Mouse (Mus musculus) liver, embryonic 14.5 days (tissue): ENCODE results near the gene Phactr1.

Experiments
- CTCF ChIP-seq: IDR thresholded peaks from 2 replicates; pipeline ENCODE4 v1.5.1; 2016; ENCODE audit warnings: antibody characterized with exemption, low read depth, control low read depth
- EP300 ChIP-seq: IDR thresholded peaks from 2 replicates; pipeline ENCODE4 v1.6.1; 2016; ENCODE audit warnings: antibody characterized with exemption, low read depth

DNA sequence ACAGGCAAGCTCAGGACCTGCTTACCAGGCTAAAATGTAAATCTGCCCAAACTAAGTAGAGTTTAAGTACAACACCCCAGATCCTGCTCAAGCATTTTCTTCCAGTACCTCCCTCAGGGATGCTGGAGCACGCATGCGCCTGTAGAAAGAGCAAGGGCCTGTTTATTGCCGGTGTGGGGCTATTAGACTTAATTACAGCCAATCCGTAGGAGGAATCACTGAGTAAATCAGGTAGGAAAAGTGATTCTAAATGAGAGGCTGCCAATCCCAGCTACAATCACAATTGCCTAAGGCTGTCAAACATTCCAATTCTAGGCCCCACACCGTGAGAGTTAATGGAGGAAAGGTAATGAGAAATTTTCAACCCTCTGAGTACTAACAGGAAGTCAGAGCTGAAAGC lies 477.9 kb downstream of the Phactr1 start:
- no peak for TF ChIP-seq EP300
- no peak for TF ChIP-seq CTCF
